Mouse (Mus musculus) B cell, adult 62 days (primary cell): Measurements from ENCODE around the gene Scube2. TPM values are rescaled to one million over a fixed set of nuclear protein-coding genes. Genes with fewer than 3 reads are reported as not detected.

ENCODE experiments used
- total RNA-seq: library from RNA; stranded (reverse); gene quantifications from 4 replicates; pipeline ENCODE4 v1.2.4, GENCODE M21; 2023

Gene Scube2
- total RNA-seq: not detected in 4 replicates

DNA sequence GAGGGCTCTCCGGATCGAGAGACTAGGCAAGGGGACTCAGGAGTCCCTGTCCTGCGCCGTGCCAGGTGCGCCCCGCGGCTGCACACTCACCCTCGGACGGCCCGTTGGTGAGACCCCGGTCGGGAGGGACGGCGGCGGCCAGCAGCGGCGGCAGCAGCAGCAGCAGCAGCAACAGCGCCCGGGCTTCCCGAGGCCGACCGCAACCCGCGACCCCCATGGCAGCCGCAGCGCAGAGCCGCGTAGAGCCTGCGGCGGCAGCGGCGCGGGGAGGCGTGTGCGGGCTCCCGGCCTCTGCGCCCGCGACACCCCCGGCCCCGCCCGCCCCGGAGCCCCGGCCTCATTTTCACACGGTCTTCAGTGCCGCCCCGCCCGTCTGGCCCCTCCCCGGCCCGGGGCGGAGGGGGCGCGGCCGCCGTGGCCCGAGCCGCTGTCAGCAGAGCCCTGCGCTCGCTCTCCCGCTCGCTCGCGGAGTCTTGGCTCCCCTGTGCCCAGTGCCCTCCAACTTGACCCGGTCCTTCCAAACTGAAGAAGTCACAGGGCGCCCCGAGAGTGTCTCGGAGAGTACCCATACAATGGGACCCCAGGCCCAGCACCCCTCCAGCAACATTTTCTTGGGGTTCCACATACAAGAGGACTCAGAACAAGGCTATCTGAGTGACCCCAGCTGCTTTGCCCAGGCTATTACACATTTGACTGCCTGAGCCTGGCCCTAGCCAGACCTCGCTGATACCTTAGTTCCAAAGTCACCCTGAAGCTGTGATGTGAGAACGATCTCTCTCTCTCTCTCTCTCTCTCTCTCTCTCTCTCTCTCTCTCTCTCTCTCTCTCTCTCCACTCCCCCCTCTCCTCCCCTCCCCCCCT lies at the start of gene Scube2:
Scube2 (minus strand) TSS at position 310 of the 860 bp plus-strand sequence.

DNA sequence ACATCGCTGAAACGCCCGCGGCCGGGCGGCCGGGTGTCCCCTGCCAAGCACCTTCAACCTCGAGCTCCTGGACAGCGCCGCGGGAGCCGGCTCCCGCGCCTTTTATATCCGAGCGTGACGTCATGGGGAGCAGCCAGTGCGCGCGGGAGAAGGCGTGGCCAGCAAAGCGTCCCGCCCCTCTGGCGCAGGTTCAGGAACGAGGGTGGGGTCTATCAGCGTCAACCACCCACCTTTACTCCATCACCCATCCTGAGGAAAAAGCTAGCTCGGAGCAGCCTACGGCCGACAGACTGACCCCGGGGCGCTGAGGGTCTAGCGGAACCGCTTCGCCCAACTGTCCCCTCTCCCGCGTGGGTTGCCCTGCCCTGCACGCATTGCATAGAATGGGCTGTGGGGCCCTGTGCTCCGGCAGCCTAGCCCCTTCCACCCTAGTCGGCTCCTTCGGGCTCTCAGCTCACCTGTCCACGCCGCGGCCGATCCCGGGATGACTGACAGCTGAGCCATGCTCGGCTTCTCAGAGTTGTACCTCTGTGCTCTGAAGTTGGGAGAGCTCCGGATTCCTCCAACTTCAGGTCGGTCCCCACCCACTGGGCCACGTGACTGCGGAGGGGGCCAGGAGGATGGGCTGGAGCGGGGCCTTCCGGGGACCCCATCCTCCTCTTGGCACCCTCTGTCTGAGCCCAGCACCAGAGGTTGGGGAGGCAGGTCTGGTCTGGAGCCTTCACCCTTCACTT lies 83.8 kb downstream of the Scube2 start, which contains the start of gene Nrip3:
Nrip3 (minus strand) TSS at position 556 of the 734 bp plus-strand sequence.

GRCm38 (mm10) chr7:109752008-109752925 lies 113.2 kb downstream of the Scube2 start, which contains the start of gene Tmem9b:
Gene Tmem9b, minus strand, starts transcription at chr7:109752875.

Other genes starting within 250 kb of the Scube2 start
- gene St5, start 162.1 kb downstream of the Scube2 start, total RNA-seq: 0.18 to 0.78 TPM (median 0.33 TPM) in 4 replicates
- gene Akip1, start 162.0 kb downstream of the Scube2 start, total RNA-seq: 7.5 to 13.0 TPM (median 11.8 TPM) in 4 replicates
- gene BC051019, start 141.8 kb downstream of the Scube2 start, total RNA-seq: not detected in 4 replicates
- gene Ascl3, start 134.0 kb downstream of the Scube2 start, total RNA-seq: not detected in 4 replicates
- 23.7 to 29.7 TPM (median 27.4 TPM) in 4 replicates for gene Tmem9b, start 112.8 kb downstream of the Scube2 start, total RNA-seq
- 0.19 TPM in 1 of 4 replicates, not detected in the others for gene Nrip3, start 83.7 kb downstream of the Scube2 start, total RNA-seq
- 90.5 to 128 TPM (median 110 TPM) in 4 replicates for gene Dennd5a, start 94.8 kb upstream of the Scube2 start, total RNA-seq
- 58.3 to 60.8 TPM (median 59.0 TPM) in 4 replicates for gene Tmem41b, start 121.2 kb upstream of the Scube2 start, total RNA-seq
- gene Ipo7, start 152.6 kb upstream of the Scube2 start, total RNA-seq: 70.2 to 79.3 TPM (median 75.1 TPM) in 4 replicates
- 28.3 to 33.2 TPM (median 31.2 TPM) in 4 replicates for gene Zfp143, start 195.5 kb upstream of the Scube2 start, total RNA-seq